Mouse (Mus musculus) forebrain, embryonic 13.5 days (tissue): ENCODE data around the gene Nfam1. TPM values are rescaled to one million over a fixed set of nuclear protein-coding genes. Genes with fewer than 3 reads are reported as not detected.

Experiments
- ATAC-seq: fragments of 200-750 bp; cut with Nextera tagmentation; 2 replicates; pipeline ENCODE4 v1.8.0; 2017
- H3K27ac ChIP-seq: fragments of 300-500 bp; sonication (generic); 2 replicates; pipeline ENCODE4 v1.5.1; 2015; ENCODE audit warnings: inconsistent platforms, mild to moderate bottlenecking, moderate library complexity
- H3K27me3 ChIP-seq: fragments of 300-500 bp; sonication (generic); 2 replicates; pipeline ENCODE4 v1.6.1; 2015; ENCODE audit warnings: mild to moderate bottlenecking, inconsistent platforms
- H3K36me3 ChIP-seq: fragments of 300-500 bp; sonication (generic); 2 replicates; pipeline ENCODE4 v1.6.1; 2015; ENCODE audit warnings: mild to moderate bottlenecking, inconsistent platforms; ENCODE audit not compliant: poor library complexity, severe bottlenecking
- H3K4me1 ChIP-seq: fragments of 300-500 bp; sonication (generic); 2 replicates; pipeline ENCODE4 v1.6.1; 2015; ENCODE audit warnings: inconsistent platforms
- H3K4me2 ChIP-seq: fragments of 300-500 bp; sonication (generic); 2 replicates; pipeline ENCODE4 v1.6.1; 2015; ENCODE audit warnings: inconsistent platforms, mild to moderate bottlenecking, moderate library complexity
- H3K4me3 ChIP-seq: fragments of 300-500 bp; sonication (generic); 2 replicates; pipeline ENCODE4 v1.5.1; 2015; ENCODE audit warnings: mild to moderate bottlenecking, inconsistent platforms
- H3K9ac ChIP-seq: fragments of 300-500 bp; sonication (generic); 2 replicates; pipeline ENCODE4 v1.6.1; 2015; ENCODE audit warnings: mild to moderate bottlenecking, inconsistent platforms
- H3K9me3 ChIP-seq: fragments of 300-500 bp; sonication (generic); replicated peaks from 2 replicates; pipeline ENCODE4 v1.6.1; 2016; ENCODE audit warnings: inconsistent platforms
- WGBS: fragments of 180-500 bp; shearing (Covaris S2); methylation state at CpG from one replicate; pipeline ENCODE4 v1.1.7; 2015; 5-methylcytosine and 5-hydroxymethylcytosine counted together
- polyA plus RNA-seq: library from polyadenylated mRNA; unstranded; fragments of >200 nt; fragmentation: Nextera tagmentation; extraction: Ambion mirVana; gene quantifications from 2 replicates; pipeline ENCODE4 v1.2.1, GENCODE M21; 2015

The Nfam1 gene
- polyA plus RNA-seq, 1 experiment from 2014 or later: 1.5 TPM

GRCm38 (mm10) chr15:82967947-82968346 lies 65.2 kb downstream of the Nfam1 start:
- no peaks in the 10 kb centered on the region for H3K9me3 ChIP-seq
- peak overlapping the region; percentile 17; the same call in 1 of the 2 replicates for H3K4me3 ChIP-seq
- H3K27ac ChIP-seq: peak overlapping the region; percentile 91
- peaks cover 59% of the 10 kb centered on the region for H3K4me1 ChIP-seq
- peak overlapping the region; percentile 56 for H3K9ac ChIP-seq
- no peaks in the 10 kb centered on the region for H3K36me3 ChIP-seq
- H3K27me3 ChIP-seq: peaks cover 14% of the 10 kb centered on the region
- 27% methylated on average over 6 of the region's 6 CpGs for WGBS
- peak overlapping the region; percentile 57 for H3K4me2 ChIP-seq
- peak; percentile 0 for ATAC-seq

GRCm38 (mm10) chr15:82964266-82964825 lies 68.8 kb downstream of the Nfam1 start:
- Histone ChIP-seq H3K9ac (peak overlapping the region; percentile 38; the same call in 1 of the 2 replicates), H3K9me3 (no peaks in the 10 kb centered on the region), H3K27me3 (peaks cover 18% of the 10 kb centered on the region), H3K27ac (peak overlapping the region; percentile 76), H3K4me3 (no peak overlapping the region), H3K4me2 (peak overlapping the region; percentile 81), H3K36me3 (no peaks in the 10 kb centered on the region), H3K4me1 (peaks cover 89% of the 10 kb centered on the region)
- 58% methylated on average over 14 of the region's 14 CpGs for WGBS
- ATAC-seq: 0 out of 2 replicates have a peak, but pooled peaks have one; percentile 4

GRCm38 (mm10) chr15:82963556-82964156 lies 69.5 kb downstream of the Nfam1 start:
- H3K27ac ChIP-seq: peak overlapping the region; percentile 76
- H3K27me3 ChIP-seq: peaks cover 18% of the 10 kb centered on the region
- peak overlapping the region; percentile 59 for H3K4me3 ChIP-seq
- no peak for ATAC-seq
- peaks cover 89% of the 10 kb centered on the region for H3K4me1 ChIP-seq
- 4% methylated on average over 12 of the region's 82 CpGs for WGBS
- peak overlapping the region; percentile 81 for H3K4me2 ChIP-seq
- H3K9me3 ChIP-seq: no peaks in the 10 kb centered on the region
- peak overlapping the region; percentile 67 for H3K9ac ChIP-seq
- H3K36me3 ChIP-seq: no peaks in the 10 kb centered on the region

- H3K9ac ChIP-seq: peak overlapping the region; percentile 82
- peaks cover 89% of the 10 kb centered on the region for H3K4me1 ChIP-seq
- H3K4me3 ChIP-seq: peak overlapping the region; percentile 59
- peak overlapping the region; percentile 85 for H3K27ac ChIP-seq
- H3K27me3 ChIP-seq: peaks cover 18% of the 10 kb centered on the region
- no peak for ATAC-seq
- peak overlapping the region; percentile 81 for H3K4me2 ChIP-seq
- no peaks in the 10 kb centered on the region for H3K36me3 ChIP-seq
- 4% methylated on average over 25 of the region's 39 CpGs for WGBS
- no peaks in the 10 kb centered on the region for H3K9me3 ChIP-seq
Measured at GRCm38 (mm10) chr15:82963090-82963489, 70.0 kb downstream of the Nfam1 start.

- Histone ChIP-seq H3K9ac (peak overlapping the region; percentile 82), H3K36me3 (no peaks in the 10 kb centered on the region), H3K4me1 (peaks cover 89% of the 10 kb centered on the region), H3K27me3 (peaks cover 18% of the 10 kb centered on the region), H3K4me2 (peak overlapping the region; percentile 81), H3K4me3 (peak overlapping the region; percentile 59), H3K9me3 (no peaks in the 10 kb centered on the region), H3K27ac (peak overlapping the region; percentile 85)
- no peak for ATAC-seq
- 40% methylated on average over 4 of the region's 4 CpGs for WGBS
Measured at GRCm38 (mm10) chr15:82962536-82962935, 70.6 kb downstream of the Nfam1 start.

- Histone ChIP-seq H3K27ac (peak overlapping the region; percentile 76), H3K9ac (peak overlapping the region; percentile 75), H3K9me3 (no peaks in the 10 kb centered on the region), H3K4me1 (peaks cover 93% of the 10 kb centered on the region), H3K4me3 (peak overlapping the region; percentile 59), H3K4me2 (peak overlapping the region; percentile 81), H3K36me3 (no peaks in the 10 kb centered on the region), H3K27me3 (peaks cover 6% of the 10 kb centered on the region)
- ATAC-seq: peak; percentile 5; the same call in 1 of the 2 replicates
- under 1% methylated on average over 26 of the region's 26 CpGs for WGBS
Measured at GRCm38 (mm10) chr15:82960786-82961561, 72.1 kb downstream of the Nfam1 start.

GRCm38 (mm10) chr15:82959151-82959550 lies 74.0 kb downstream of the Nfam1 start:
- WGBS: 57% methylated on average over 12 of the region's 12 CpGs
- no peak for ATAC-seq
- no peaks in the 10 kb centered on the region for H3K36me3 ChIP-seq
- peaks cover 11% of the 10 kb centered on the region; the same call in 1 of the 2 replicates for H3K27me3 ChIP-seq
- H3K4me3 ChIP-seq: no peak overlapping the region
- H3K9me3 ChIP-seq: no peaks in the 10 kb centered on the region
- peaks cover 93% of the 10 kb centered on the region for H3K4me1 ChIP-seq
- H3K4me2 ChIP-seq: peak overlapping the region; percentile 81
- peak overlapping the region; percentile 80 for H3K27ac ChIP-seq
- H3K9ac ChIP-seq: peak overlapping the region; percentile 61

- WGBS: under 1% methylated on average over 16 of the region's 16 CpGs
- no peaks in the 10 kb centered on the region for H3K9me3 ChIP-seq
- peak overlapping the region; percentile 80 for H3K27ac ChIP-seq
- peaks cover 11% of the 10 kb centered on the region; the same call in 1 of the 2 replicates for H3K27me3 ChIP-seq
- H3K4me2 ChIP-seq: peak overlapping the region; percentile 81
- ATAC-seq: peak; percentile 72
- peak overlapping the region; percentile 24 for H3K4me3 ChIP-seq
- H3K36me3 ChIP-seq: no peaks in the 10 kb centered on the region
- H3K4me1 ChIP-seq: peaks cover 98% of the 10 kb centered on the region
- H3K9ac ChIP-seq: peak overlapping the region; percentile 61
Measured at GRCm38 (mm10) chr15:82958253-82958701, 74.8 kb downstream of the Nfam1 start.

GRCm38 (mm10) chr15:82956721-82957120 lies 76.4 kb downstream of the Nfam1 start:
- H3K27ac ChIP-seq: no peak overlapping the region

GRCm38 (mm10) chr15:82956310-82956709 lies 76.8 kb downstream of the Nfam1 start:
- no peak for ATAC-seq
- Histone ChIP-seq H3K9ac (no peak overlapping the region), H3K27ac (no peak overlapping the region), H3K9me3 (no peaks in the 10 kb centered on the region), H3K27me3 (peaks cover 6% of the 10 kb centered on the region; the same call in 1 of the 2 replicates), H3K36me3 (no peaks in the 10 kb centered on the region), H3K4me3 (no peak overlapping the region), H3K4me1 (peaks cover 99% of the 10 kb centered on the region), H3K4me2 (no peak overlapping the region)
- 76% methylated on average over 3 of the region's 3 CpGs for WGBS

More at GRCm38 (mm10) chr15:82956721-82957120, 76.4 kb downstream of the Nfam1 start:
- no peak for ATAC-seq
- peaks cover 10% of the 10 kb centered on the region; the same call in 1 of the 2 replicates for H3K27me3 ChIP-seq
- WGBS: 57% methylated on average over 4 of the region's 4 CpGs
- peaks cover 99% of the 10 kb centered on the region for H3K4me1 ChIP-seq
- H3K4me2 ChIP-seq: no peak overlapping the region
- no peak overlapping the region for H3K4me3 ChIP-seq
- H3K36me3 ChIP-seq: no peaks in the 10 kb centered on the region
- no peaks in the 10 kb centered on the region for H3K9me3 ChIP-seq
- no peak overlapping the region for H3K9ac ChIP-seq

- 86% methylated on average over 8 of the region's 8 CpGs for WGBS
- Histone ChIP-seq H3K4me3 (no peak overlapping the region), H3K27ac (no peak overlapping the region), H3K4me1 (peaks cover 98% of the 10 kb centered on the region), H3K36me3 (no peaks in the 10 kb centered on the region), H3K27me3 (peaks cover 6% of the 10 kb centered on the region; the same call in 1 of the 2 replicates), H3K9me3 (no peaks in the 10 kb centered on the region), H3K9ac (0 out of 2 replicates have a peak overlapping the region, but pooled peaks have one; percentile 3), H3K4me2 (no peak overlapping the region)
- ATAC-seq: no peak
Measured at GRCm38 (mm10) chr15:82955286-82955685, 77.8 kb downstream of the Nfam1 start.

GRCm38 (mm10) chr15:82954034-82954433 lies 79.1 kb downstream of the Nfam1 start:
- H3K27ac ChIP-seq: no peak overlapping the region
- H3K36me3 ChIP-seq: no peaks in the 10 kb centered on the region
- no peak overlapping the region for H3K9ac ChIP-seq
- H3K27me3 ChIP-seq: peaks cover 6% of the 10 kb centered on the region; the same call in 1 of the 2 replicates
- no peaks in the 10 kb centered on the region for H3K9me3 ChIP-seq
- 77% methylated on average over 5 of the region's 5 CpGs for WGBS
- H3K4me3 ChIP-seq: no peak overlapping the region
- peaks cover 95% of the 10 kb centered on the region for H3K4me1 ChIP-seq
- H3K4me2 ChIP-seq: no peak overlapping the region
- ATAC-seq: no peak
